Mouse (Mus musculus) kidney, postnatal 14 days (tissue): ENCODE results near the gene Ano9.

ENCODE experiments used
- DNase-seq: peaks from one replicate; pipeline ENCODE4 v3.0.0; 2022; ENCODE audit warnings: mixed read lengths

Ano9 gene

DNA sequence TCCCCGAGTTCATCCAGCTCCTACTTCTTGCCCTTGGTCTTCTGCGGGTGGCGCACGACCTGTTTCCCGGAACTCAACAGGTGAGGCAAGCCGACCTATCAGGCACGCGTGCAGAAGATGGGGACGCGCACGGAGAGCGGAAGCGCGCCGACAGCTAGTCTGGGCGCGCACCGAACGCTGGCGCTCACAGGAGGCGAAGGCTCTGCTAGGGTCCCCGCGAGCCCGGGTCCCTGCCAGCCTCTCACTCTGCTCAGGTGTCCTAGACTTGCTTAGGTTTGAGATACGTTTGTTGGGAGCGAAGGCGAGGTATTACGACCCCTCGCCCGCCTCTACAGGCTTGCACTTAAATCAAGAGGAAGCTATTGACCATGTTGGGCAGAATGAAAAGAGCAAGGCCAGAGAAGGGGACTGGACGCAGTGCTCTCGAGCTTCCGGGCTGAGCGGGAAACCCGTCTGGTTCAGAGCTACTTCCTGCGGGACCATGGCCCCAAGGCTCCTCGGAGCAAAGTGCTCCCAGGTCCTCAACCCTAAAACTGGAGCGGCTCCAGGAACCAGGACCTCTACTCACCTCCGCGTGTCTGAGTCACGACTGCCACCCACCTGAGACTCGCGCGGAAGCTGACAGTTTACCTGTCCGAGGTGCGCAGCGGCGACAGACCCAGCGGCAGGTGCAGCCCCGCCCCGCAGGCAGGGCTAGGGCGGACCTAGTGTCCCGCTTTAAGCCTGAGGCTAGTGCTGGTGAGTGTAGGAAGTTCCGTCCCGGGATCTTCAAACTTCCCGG is 17.5 kb downstream of the Ano9 start, which contains the start of gene Sigirr:
TSS of gene Sigirr (minus strand) at position 662 of the 781 bp plus-strand sequence.
- DNase-seq, result peak; percentile 72

DNA sequence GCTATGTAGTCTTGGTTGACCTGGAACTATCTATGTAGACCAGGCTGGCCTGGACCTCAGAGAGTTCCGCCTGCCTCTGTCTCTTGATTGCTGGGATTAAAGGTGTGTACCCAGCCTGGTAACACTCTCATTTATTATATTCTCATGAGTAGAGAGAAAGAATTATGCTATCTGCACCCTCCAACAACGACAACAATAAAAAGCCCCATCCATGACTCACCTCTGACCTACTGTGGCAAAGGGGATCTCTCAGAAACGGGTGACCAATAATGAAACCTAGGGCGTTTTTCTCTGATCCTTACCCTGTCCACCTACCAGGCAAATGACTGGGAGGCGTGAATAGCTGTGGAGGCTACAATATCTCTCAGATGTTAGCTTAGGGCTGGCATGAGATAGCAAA is 20.4 kb downstream of the Ano9 start:
- no peak for DNase-seq

DNA sequence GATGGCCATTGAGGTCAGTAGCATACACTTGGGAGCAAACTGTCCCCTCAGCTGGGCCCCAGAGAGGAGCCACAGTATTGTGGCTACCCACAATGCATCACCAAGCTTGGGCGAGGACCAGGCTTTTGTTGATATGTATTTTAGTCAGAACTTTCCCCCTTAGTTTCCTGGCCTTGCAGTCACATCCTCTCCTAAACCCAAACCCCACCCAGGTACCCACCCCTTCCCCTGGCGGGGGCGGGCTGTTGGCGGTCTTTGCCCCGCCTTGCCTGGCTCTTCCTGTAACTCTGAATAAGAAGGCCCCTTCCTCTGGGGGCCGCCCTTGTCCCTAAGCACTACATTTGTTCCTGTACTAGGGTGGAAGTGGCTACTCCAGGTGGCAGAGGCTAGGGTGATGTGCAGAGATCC is 21.0 kb downstream of the Ano9 start:
- peak; percentile 81 for DNase-seq

DNA sequence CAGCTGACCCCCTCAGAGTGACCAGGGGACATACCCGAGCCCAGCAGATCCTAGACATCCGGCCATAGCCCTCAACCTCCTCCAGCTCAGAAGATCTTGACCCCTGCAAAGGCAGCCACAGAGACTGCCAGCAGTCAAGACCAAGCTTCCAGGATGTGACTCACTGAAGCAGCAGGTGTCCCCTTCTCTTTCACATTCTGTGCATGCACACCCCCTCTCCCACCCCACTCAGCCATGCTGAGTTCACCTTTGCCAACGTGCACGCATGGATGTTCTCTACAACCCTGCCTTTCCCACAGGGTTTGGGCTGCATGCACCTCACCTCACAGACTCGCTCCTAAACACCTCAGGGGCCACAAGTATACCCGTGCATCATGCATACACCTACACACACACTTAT is 21.6 kb downstream of the Ano9 start:
- no peak for DNase-seq

DNA sequence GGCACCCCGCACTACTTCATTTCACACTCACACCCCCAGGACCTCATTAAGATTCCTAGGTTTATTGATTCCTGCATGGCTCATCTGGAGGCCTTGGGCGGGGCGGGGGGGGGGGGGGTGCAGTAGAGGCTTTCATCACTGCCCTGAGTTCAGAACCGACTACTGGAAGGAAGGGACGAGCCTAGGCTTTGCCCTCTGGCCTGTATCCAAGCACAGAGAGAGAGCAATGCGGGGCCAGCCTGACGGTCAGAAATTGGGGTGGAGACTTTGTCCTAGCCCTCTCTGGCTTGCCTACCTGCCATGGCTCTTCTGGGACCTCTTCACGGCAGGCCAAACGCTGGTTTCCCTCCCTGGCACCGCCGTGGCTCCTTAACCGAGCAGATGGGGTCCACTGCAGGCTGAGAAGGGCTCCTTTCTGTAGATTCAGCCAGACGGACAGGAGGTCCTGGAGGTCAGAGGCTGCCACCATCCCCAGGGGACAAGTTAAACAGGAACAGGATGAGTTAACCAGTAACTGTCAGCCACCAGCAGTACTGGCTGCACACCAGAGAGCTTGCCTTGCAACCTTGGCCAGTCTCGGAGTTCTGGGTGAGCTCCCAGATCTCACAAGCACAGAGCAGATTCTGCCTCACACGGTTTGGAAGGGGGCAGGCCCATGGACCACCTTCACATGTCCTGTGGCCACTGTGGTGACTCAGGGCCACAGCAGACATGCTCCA is 23.0 kb downstream of the Ano9 start:
- DNase-seq, result peak; percentile 86

DNA sequence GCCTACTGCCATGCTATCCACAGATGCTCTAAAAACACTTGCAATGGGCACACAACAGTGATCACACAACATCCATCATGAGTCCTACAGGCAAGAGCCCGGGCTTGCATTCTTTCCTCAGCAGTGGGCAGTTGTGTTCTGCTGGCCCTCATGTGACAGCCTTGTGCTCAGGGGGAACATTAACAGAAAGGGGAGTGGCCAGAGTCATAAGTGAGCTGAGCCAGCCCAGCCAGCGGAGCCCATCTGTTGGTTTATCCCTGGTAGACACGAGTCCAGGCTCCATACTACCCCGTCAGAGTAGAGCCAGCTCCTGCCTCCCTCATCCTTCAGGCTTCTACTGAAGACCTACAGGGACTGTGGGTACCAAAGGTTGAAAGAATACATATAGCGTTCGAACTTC is 23.7 kb downstream of the Ano9 start:
- DNase-seq, result peak; percentile 85

DNA sequence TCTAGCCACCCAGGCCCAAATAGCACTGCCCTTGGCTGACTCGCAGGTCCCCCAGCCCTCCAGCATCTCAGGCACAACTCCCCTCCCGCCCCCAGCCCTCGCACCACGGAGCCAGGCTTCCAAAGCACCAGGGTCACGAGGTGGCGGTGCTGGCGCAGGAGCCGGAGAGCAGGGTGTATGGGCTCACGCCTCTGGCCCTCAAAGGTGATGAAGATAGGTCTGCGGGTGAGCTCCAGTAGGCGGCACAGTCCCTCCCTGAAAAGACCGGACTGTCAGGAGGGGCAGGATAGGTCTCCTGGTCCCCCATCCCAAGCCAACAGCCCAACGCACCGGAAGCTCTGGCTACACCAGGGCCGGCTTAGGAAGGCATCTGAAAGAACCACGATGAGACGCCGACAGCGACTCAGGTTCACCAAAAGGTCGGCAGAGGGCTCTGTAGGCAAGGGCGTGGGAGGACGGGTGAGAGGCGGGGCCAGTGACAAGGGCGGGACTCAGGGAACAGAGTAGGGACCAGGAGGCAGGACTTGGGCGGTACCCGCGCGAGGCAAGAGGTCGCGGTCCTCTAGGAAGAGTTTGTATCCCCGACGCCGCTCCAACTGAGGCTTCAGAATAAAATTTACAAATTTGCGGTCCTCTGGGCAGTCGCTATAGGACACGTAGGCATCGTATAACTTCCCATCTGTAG is 25.4 kb downstream of the Ano9 start:
- peak; percentile 91 for DNase-seq

DNA sequence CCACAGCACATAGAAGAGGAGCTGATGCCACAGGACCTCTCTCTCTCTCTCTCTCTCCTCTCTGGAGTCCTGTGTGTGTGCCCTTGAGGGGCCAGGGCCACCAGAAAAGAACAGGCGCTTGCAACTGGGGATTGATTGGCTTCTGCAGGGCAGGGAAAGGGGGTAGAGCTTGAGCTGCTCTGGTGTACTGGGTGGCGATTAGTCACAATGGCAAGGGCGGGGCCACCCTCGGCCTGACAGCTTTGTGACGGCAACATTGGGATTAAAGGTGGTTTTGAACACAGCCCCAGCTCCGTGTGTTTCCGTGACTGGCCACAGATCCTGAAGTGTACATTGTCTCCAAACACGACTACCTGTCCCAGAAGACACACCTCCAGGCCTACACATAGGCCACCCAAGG is 27.4 kb downstream of the Ano9 start:
- no peak for DNase-seq

DNA sequence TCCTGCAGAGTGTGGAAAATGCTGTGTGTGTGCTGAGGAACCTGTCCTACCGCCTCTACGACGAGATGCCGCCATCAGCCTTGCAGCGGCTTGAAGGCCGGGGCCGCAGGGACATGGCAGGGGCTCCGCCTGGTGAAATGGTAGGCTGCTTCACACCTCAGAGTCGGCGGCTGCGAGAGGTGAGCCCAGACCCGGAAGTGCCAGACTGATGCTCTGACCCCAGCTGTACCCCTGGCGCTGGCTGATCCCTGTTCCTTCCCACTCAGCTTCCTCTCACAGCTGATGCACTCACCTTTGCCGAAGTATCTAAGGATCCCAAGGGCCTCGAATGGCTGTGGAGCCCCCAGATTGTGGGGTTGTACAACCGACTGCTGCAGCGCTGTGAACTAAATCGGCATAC is 29.1 kb downstream of the Ano9 start:
- no peak for DNase-seq

DNA sequence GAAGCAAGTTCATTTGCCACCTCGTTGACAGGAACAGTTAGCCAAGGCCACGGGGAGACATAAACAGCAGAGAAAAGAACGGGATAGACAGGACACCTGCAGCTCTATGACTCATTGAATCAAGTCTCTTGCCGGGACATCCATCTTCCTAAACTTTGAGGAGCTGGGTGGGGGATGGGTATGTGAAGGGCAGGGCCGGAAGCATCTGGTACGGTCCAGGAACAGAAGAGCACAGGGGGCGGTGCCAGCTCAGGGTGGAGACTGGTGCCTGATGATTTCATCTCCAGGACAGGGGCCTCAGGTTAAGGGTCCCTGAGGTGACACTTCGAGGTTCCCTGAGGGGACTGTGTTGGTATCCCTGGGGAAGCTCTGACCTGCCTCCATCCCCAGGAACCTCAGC is 29.7 kb downstream of the Ano9 start:
- DNase-seq, result peak; percentile 25

DNA sequence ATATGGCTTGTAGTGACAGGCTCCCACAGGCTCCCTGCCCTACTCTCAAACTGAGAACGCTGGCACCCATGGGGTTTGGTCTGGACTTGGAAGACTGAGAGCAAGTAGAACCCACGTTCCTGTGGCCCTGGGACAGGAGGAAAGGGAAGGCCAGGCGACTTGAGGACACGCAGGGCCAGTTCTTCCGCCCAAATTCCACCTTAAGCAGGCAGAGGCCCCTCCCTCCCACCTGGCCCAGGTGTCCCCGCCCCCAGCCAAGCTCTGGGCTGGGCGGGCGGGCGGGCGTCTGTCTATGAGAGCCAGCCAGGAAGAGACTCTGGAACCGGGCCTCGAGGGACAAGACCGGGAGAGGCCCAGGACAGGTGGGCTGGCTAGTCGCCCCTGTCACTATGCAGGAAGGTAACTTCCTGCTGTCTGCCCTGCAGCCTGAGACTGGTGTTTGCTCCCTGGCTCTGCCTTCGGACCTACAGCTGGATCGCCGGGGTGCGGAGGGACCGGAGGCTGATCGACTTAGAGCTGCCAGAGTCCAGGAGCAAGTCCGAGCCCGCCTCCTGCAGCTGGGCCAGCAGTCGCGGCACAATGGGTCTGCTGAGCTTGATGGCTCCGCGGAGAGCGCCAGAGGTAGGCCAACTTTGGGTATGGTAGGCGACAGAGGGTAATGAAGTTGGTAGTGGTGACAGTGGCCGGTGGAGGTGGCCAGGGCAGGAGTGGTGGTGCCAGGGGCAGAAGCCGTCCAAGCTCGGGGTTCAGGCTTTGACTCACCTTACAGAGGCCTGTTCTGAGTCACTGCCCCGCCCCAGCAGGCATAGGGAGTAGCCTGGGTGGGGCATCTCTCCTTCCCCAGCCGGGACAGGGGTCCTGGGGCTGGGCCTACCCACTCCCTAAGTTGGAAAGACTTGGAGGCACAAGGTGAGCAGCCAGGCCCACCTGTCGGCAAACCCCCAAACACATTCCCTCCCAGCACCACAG is 37.8 kb downstream of the Ano9 start:
- peak; percentile 71 for DNase-seq

DNA sequence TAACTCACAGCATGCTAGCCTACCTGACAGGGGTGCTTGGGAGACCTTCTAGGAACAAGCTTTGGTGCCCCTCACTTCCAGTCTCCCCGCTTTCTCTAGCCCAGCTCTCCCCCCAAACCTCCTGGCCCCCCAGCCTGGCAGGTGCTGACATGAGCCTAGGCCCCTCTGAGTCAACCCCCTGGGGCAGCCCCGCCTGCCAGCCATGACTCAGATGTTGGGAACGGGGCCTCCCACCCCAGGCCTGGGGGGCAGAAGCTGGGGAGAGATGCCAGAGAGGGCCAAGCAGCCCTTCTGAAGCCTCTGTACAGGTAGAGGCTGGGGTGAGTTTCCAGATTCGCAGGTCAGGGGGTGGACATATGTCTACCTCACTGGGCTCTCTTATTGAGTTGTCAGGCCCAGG is 38.7 kb downstream of the Ano9 start:
- DNase-seq, result no peak

DNA sequence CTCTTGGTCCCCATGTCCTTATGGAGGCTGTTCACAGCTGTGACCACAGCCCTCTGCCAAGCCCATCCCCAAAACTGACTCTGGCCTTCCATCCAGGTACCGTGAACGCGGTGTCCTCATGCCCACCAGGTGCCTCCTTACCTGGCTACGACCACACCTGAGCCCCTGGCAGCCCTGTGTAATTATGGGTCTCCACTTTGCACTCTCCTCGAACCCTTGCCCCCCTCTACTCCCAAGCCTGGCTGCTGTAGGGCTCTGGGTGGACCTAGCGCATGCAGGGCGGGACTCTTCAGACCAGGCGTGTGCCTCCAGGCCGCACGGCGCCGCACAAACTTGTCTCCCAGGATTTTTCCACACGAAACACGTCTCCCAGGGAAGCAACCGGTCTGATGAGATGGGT is 39.8 kb downstream of the Ano9 start, which contains the start of gene Pkp3:
TSS of gene Pkp3 (plus strand) at position 378 of the 400 bp plus-strand sequence.
- no peak for DNase-seq

DNA sequence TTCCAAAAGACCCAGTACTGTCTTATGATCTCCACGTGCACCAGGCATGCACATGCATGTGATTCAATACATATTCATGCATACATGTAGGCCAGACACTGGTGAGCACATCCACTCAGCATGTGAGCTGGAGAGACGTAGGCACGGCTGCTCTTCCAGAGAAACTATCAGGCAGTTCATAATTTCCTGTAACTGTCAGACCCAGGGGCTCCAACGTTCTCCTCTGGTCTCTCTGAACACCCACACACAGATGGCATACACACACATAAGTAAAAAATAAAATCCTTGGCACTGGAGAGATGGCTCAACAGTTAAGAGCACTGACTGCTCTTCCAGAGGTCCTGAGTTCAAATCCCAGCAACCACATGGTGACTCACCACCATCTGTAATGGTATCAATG is 43.8 kb downstream of the Ano9 start:
- no peak for DNase-seq

DNA sequence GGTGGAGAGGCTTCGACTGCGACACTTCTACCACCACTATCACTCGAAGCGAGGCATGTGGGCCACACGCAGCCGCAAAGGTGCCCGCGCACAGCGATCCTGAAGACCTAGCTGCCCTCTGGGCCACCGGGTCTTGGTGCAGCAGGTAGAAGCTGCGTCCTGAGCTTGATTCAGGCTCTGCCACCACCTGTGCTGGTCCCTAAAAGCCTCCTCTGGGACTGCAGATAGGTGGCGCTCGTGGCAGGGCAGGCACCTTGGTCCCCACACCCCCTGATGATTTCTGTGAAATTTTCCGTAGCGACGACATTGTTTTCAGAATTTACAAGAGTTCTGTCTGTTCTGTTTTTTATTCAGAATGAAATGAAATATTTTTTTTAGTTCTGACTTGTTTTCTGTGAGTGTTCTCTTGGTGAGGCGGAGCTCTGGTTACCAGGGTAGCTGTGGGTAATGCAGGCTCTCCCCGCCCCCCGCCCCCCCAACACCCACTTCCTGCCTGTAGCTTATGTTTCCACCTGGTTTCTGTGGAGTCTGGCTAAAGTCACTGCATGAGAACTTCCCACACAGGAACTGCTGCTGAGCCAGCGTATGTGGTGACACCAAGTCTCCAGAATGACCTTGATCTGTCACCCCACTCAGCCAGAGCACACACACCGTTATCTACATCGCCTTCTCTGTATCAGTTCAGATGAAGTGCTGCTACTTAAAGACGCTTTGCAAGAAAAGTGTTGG is 45.4 kb downstream of the Ano9 start:
- peak; percentile 38 for DNase-seq

DNA sequence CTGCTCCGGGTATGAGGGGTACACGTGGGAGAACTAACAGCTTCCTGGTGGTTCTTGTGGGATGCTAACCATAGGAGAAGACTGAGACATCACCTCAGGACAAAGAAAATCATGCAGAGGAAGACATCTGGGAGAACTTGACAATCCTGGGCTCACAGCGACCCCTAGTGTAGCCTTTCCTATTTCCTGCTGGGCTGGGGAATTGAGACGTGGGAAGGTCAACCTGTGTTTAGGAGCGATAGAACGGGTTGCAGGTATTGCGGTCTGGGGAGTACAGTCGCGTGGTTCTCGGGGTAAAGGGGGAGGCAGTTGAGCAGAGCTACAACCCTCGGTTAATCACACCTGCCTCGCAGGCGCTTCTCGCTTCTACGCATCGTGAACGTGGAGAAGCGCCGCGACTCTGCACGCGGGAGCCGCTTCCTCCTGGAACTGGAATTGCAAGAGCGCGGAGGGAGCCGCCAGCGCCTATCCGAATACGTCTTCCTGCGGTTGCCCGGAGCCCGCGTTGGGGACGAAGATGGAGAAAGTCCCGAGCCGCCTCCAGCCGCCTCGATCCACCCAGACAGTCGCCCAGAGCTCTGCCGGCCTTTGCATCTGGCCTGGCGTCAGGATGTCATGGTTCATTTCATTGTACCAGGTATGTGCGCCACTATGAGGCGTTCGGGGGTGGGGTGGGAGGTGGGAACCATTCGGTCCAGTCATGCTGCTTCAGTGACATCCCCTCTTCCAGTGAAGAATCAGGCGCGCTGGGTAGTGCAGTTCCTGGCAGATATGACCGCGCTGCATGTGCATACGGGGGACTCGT is 47.3 kb downstream of the Ano9 start:
- peak; percentile 81 for DNase-seq

DNA sequence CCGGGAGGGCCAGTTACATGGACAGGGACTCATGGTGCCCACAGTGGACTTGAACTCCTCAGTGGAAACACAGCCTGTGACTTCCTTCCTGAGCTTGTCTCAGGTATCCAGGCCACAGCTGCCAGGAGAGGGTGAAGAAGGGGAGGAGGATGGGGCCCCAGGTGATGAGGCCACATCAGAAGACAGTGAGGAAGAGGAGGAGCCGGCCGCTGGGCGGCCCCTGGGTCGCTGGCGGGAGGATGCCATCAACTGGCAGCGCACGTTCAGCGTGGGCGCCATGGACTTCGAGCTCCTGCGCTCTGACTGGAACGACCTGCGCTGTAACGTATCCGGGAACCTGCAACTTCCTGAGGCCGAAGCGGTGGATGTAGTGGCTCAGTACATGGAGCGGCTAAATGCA is 49.3 kb downstream of the Ano9 start:
- DNase-seq, result no peak

DNA sequence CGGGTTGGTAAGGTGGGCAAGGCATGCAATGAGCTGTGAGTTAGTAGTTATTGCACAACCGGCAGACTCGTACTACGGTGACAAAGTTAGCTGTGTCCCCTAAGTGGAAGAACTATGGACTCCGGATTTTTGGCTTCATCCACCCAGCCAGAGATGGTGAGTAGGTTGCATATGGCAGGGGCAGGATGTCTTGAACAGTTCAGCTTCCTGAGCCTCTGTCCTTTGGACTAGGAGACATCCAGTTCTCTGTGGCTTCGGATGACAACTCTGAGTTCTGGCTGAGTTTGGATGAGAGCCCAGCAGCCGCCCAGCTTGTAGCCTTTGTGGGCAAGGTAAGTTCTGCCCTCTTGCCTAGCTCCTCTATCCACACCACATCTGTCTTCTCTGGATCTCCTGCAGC is 53.0 kb downstream of the Ano9 start:
- no peak for DNase-seq

DNA sequence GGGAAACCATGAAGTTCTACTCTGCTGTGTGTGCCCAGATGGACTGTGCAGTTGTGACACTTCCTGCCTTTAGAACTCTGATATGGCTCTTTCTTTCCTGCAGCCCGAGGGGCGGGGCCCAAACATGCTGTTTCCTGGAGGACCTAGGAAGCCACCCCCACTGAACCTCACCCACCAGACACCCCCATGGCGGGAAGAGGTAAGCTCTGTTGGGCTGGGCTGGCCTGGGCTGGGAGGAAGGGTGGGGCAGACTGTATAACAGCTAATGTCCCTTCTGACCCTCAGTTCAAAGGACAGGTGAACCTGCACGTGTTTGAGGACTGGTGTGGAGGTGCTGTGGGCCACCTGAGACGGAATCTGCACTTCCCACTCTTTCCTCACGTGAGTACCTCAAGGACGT is 53.4 kb downstream of the Ano9 start:
- no peak for DNase-seq

DNA sequence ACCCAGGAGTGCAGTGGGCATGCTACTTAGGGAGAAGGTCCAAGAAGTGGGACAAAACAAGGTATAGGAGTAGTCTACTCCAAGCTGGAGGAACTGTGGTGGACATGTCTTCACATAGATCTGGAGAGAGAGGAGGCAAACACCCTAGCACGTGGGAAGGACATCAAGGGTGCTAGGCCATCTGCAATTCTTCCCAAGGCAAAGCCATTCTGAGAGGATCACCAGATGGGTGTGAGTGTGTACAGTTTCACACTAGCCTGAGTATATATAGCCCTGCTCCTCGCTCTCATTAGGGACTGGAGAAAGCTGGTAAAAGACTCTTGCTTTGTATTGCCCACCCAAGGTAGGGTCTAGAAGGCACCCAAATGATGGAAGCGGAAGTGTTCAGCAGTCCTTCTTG is 54.3 kb downstream of the Ano9 start:
- DNase-seq, result no peak

DNA sequence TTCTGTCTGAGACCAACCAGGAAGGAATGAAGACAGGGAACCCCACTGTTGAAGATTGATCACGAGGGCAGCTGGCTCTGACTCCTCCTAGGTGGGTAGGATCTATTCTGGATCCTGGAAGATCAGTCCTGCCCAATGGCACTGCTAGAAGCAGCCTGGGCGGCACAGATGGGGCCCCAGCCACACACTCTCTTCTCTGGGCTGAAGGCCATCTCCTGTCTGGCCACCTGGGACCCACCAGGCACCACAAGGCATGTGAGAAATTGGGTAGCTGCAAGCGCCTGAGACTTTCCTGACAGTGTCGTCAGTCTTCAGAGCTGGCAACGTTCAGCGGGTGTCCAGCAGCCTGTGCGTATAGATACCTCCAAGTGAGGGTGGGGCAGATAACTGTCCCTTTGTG is 55.1 kb downstream of the Ano9 start:
- DNase-seq, result no peak
